Mouse (Mus musculus) midbrain, postnatal 0 days (tissue): ENCODE results near the gene Abhd15. TPM values are rescaled to one million over a fixed set of nuclear protein-coding genes. Genes with fewer than 3 reads are reported as not detected.

Experiments used
- ATAC-seq: fragments of 200-750 bp; cut with Nextera tagmentation; 2 replicates; pipeline ENCODE4 v1.8.0; 2017; ENCODE audit warnings: moderate number of reproducible peaks, mild to moderate bottlenecking, moderate TSS enrichment, moderate library complexity; ENCODE audit not compliant: low FRiP score
- DNase-seq: peaks from one replicate; pipeline ENCODE4 v3.0.0-alpha.2; 2015; ENCODE audit warnings: low spot score
- H3K27ac ChIP-seq: fragments of 300-500 bp; sonication (generic); 2 replicates; pipeline ENCODE4 v1.5.1; 2014; ENCODE audit warnings: low read depth, mild to moderate bottlenecking, low read length, mixed read lengths
- H3K27me3 ChIP-seq: fragments of 300-500 bp; sonication (generic); 2 replicates; pipeline ENCODE4 v1.6.1; 2014; ENCODE audit warnings: low read length, control low read depth, mixed read lengths; ENCODE audit not compliant: insufficient read depth
- H3K36me3 ChIP-seq: fragments of 300-500 bp; sonication (generic); 2 replicates; pipeline ENCODE4 v1.6.1; 2014; ENCODE audit warnings: low read length, control low read depth, mixed read lengths; ENCODE audit not compliant: insufficient read depth
- H3K4me1 ChIP-seq: fragments of 300-500 bp; sonication (generic); 2 replicates; pipeline ENCODE4 v1.6.1; 2014; ENCODE audit warnings: mild to moderate bottlenecking, control low read depth, antibody characterized with exemption, low read length, mixed read lengths; ENCODE audit not compliant: insufficient read depth
- H3K4me2 ChIP-seq: fragments of 300-500 bp; sonication (generic); 2 replicates; pipeline ENCODE4 v1.6.1; 2014; ENCODE audit warnings: low read depth, mild to moderate bottlenecking, low read length, mixed read lengths; ENCODE audit not compliant: poor library complexity, severe bottlenecking
- H3K4me3 ChIP-seq: fragments of 300-500 bp; sonication (generic); 2 replicates; pipeline ENCODE4 v1.5.1; 2014; ENCODE audit warnings: low read depth, mild to moderate bottlenecking, low read length, moderate library complexity
- H3K9ac ChIP-seq: fragments of 300-500 bp; sonication (generic); replicated peaks from 2 replicates; pipeline ENCODE4 v1.6.1; 2014; ENCODE audit warnings: mild to moderate bottlenecking, low read length, moderate library complexity, mixed read lengths; ENCODE audit not compliant: poor library complexity, severe bottlenecking
- H3K9me3 ChIP-seq: fragments of 300-500 bp; sonication (generic); 2 replicates; pipeline ENCODE4 v1.6.1; 2016; ENCODE audit warnings: low read length, control low read depth
- CTCF ChIP-seq: IDR thresholded peaks from 2 replicates; pipeline ENCODE4 v1.5.1; 2016; ENCODE audit warnings: antibody characterized with exemption, mild to moderate bottlenecking
- WGBS: fragments of 180-500 bp; shearing (Covaris S2); extraction: QIAGEN DNeasy Blood & Tissue Kit; methylation state at CpG from one replicate; pipeline ENCODE4 v1.1.7; 2014; 5-methylcytosine and 5-hydroxymethylcytosine counted together
- polyA plus RNA-seq: library from polyadenylated mRNA; unstranded; fragments of >200 nt; fragmentation: Nextera tagmentation; extraction: Ambion mirVana; gene quantifications from 2 replicates; pipeline ENCODE4 v1.2.1, GENCODE M21; 2015
- total RNA-seq: library from RNA; depleted of rRNA; stranded (reverse); fragments of >200 nt; gene quantifications from 2 replicates; pipeline ENCODE4 v1.2.3, GENCODE M21; 2014

Abhd15 gene
- total and polyA plus RNA-seq, 2 experiments from 2014 or later = 1.8 to 4.2 TPM

- 89% methylated on average over 22 of the region's 22 CpGs for WGBS
These were observed 9.5 kb upstream of the Abhd15 start for GRCm38 (mm10) chr11:77505291-77505980.

GRCm38 (mm10) chr11:77506273-77506672 lies 8.6 kb upstream of the Abhd15 start:
- DNase-seq (no peak), ATAC-seq (no peak; the same call in 1 of the 2 replicates)
- peaks cover 3% of the 10 kb centered on the region; the same call in 1 of the 2 replicates for H3K4me1 ChIP-seq
- H3K27me3 ChIP-seq = no peaks in the 10 kb centered on the region
- H3K9ac ChIP-seq = no peak overlapping the region
- 81% methylated on average over 14 of the region's 14 CpGs for WGBS
- no peak overlapping the region for H3K27ac ChIP-seq
- H3K9me3 ChIP-seq = no peaks in the 10 kb centered on the region
- TF ChIP-seq CTCF = no peak
- no peak overlapping the region for H3K4me3 ChIP-seq
- H3K4me2 ChIP-seq = no peak overlapping the region
- peaks cover 50% of the 10 kb centered on the region for H3K36me3 ChIP-seq

More at GRCm38 (mm10) chr11:77505291-77505980, 9.5 kb upstream of the Abhd15 start:
- H3K27me3 ChIP-seq = no peaks in the 10 kb centered on the region
- no peak overlapping the region for H3K4me2 ChIP-seq
- peaks cover 59% of the 10 kb centered on the region for H3K36me3 ChIP-seq
- H3K4me1 ChIP-seq = peaks cover 3% of the 10 kb centered on the region; the same call in 1 of the 2 replicates
- H3K4me3 ChIP-seq = no peak overlapping the region
- TF ChIP-seq CTCF = no peak
- ATAC-seq (no peak), DNase-seq (no peak)
- no peaks in the 10 kb centered on the region for H3K9me3 ChIP-seq
- no peak overlapping the region for H3K27ac ChIP-seq
- H3K9ac ChIP-seq = no peak overlapping the region

- Histone ChIP-seq H3K4me1 (peaks cover 3% of the 10 kb centered on the region; the same call in 1 of the 2 replicates), H3K9ac (no peak overlapping the region), H3K27me3 (no peaks in the 10 kb centered on the region), H3K27ac (no peak overlapping the region), H3K36me3 (peaks cover 50% of the 10 kb centered on the region), H3K4me3 (no peak overlapping the region), H3K9me3 (no peaks in the 10 kb centered on the region), H3K4me2 (no peak overlapping the region)
- no peak for DNase-seq
- no peak for ATAC-seq
- 79% methylated on average over 6 of the region's 6 CpGs for WGBS
- no peak for TF ChIP-seq CTCF
These were observed 8.0 kb upstream of the Abhd15 start for GRCm38 (mm10) chr11:77506941-77507340.

GRCm38 (mm10) chr11:77507426-77507825 lies 7.5 kb upstream of the Abhd15 start:
- DNase-seq (no peak), ATAC-seq (peak; percentile 47; the same call in 1 of the 2 replicates)
- 73% methylated on average over 4 of the region's 4 CpGs for WGBS
- Histone ChIP-seq H3K4me2 (no peak overlapping the region), H3K4me3 (no peak overlapping the region), H3K27me3 (no peaks in the 10 kb centered on the region; the same call in 1 of the 2 replicates), H3K4me1 (peaks cover 6% of the 10 kb centered on the region), H3K9me3 (no peaks in the 10 kb centered on the region), H3K9ac (no peak overlapping the region), H3K27ac (no peak overlapping the region), H3K36me3 (peaks cover 49% of the 10 kb centered on the region)
- no peak for TF ChIP-seq CTCF

GRCm38 (mm10) chr11:77508068-77509021 lies 6.6 kb upstream of the Abhd15 start:
- Histone ChIP-seq H3K27me3 (no peaks in the 10 kb centered on the region; the same call in 1 of the 2 replicates), H3K4me1 (peaks cover 11% of the 10 kb centered on the region), H3K27ac (no peak overlapping the region), H3K9me3 (no peaks in the 10 kb centered on the region), H3K36me3 (peaks cover 40% of the 10 kb centered on the region), H3K4me3 (peak overlapping the region; percentile 34), H3K4me2 (peak overlapping the region; percentile 65), H3K9ac (peak overlapping the region; percentile 56)
- WGBS = 21% methylated on average over 49 of the region's 49 CpGs
- ATAC-seq (peak; percentile 77), DNase-seq (peak; percentile 83)
- TF ChIP-seq CTCF = peak; percentile 92
